ENCODE assay signal across 13 mouse cellular contexts in genomic region chr10:62306483-62306882, GRCm38 (mm10). TPM values are rescaled to one million over a fixed set of nuclear protein-coding genes. Genes with fewer than 3 reads are reported as not detected.
DNase-seq lines count a peak whose midpoint lies in the region; ATAC-seq and TF ChIP-seq lines count a peak whose summit lies in the region.
"Had no signal": no experiment of that assay in that cellular context is flagged by ENCODE, and none has a peak within 500 bp of the region (broad histone marks: within the 10 kb centered on the region; RNA-seq: fewer than 3 reads in every experiment).

No protein-coding gene starts in this region.

- peaks cover 20% of the 10 kb centered on the region for H3K36me3 ChIP-seq in kidney, embryonic 15.5 days
- H3K36me3 ChIP-seq in stomach, embryonic 15.5 days, result no peaks in the 10 kb centered on the region
- no peaks in the 10 kb centered on the region for H3K36me3 ChIP-seq in stomach, postnatal 0 days (ENCODE audit: control insufficient read depth, insufficient read depth, low read length)
- peaks cover 66% of the 10 kb centered on the region for H3K36me3 ChIP-seq in heart, postnatal 0 days (replicated peaks; ENCODE audit: control insufficient read depth, insufficient read depth, low read length)
- H3K36me3 ChIP-seq in hindbrain, embryonic 11.5 days (ENCODE audit: control insufficient read depth, insufficient read depth, low read length), result no peaks in the 10 kb centered on the region
- H3K36me3 ChIP-seq: lung, embryonic 15.5 days had no signal

- peaks cover 29% of the 10 kb centered on the region for H3K4me1 ChIP-seq in kidney, embryonic 15.5 days
- peaks cover 11% of the 10 kb centered on the region for H3K4me1 ChIP-seq in stomach, embryonic 15.5 days
- H3K4me1 ChIP-seq in stomach, postnatal 0 days (replicated peaks; ENCODE audit: control insufficient read depth, insufficient read depth), result no peaks in the 10 kb centered on the region
- 0 out of 2 replicates have a peak, but pooled peaks cover 1% of the 10 kb centered on the region for H3K4me1 ChIP-seq in heart, postnatal 0 days (ENCODE audit: control insufficient read depth, insufficient read depth)
- H3K4me1 ChIP-seq in hindbrain, embryonic 11.5 days (replicated peaks; ENCODE audit: control insufficient read depth, insufficient read depth, low read length), result no peaks in the 10 kb centered on the region

- WGBS in kidney, embryonic 15.5 days, result 50% methylated on average over 3 of the region's 3 CpGs
- 33% methylated on average over 3 of the region's 3 CpGs for WGBS in stomach, embryonic 15.5 days
- 34% methylated on average over 3 of the region's 3 CpGs for WGBS in stomach, postnatal 0 days
- WGBS in heart, postnatal 0 days, result 33% methylated on average over 3 of the region's 3 CpGs
- WGBS in hindbrain, embryonic 11.5 days, result 61% methylated on average over 3 of the region's 3 CpGs

- no peak overlapping the region for H3K9ac ChIP-seq in kidney, embryonic 15.5 days
- H3K9ac ChIP-seq in stomach, embryonic 15.5 days, result no peak overlapping the region
- H3K9ac ChIP-seq in stomach, postnatal 0 days (ENCODE audit: low read length), result no peak overlapping the region
- no peak overlapping the region for H3K9ac ChIP-seq in heart, postnatal 0 days (replicated peaks; ENCODE audit: low read depth, low read length)
- H3K9ac ChIP-seq in hindbrain, embryonic 11.5 days (ENCODE audit: low read depth, low read length), result no peak overlapping the region
- H3K9ac ChIP-seq: lung, embryonic 15.5 days had no signal

- no peak overlapping the region for H3K4me2 ChIP-seq in kidney, embryonic 15.5 days
- H3K4me2 ChIP-seq in stomach, embryonic 15.5 days, result no peak overlapping the region
- H3K4me2 ChIP-seq in stomach, postnatal 0 days (replicated peaks; ENCODE audit: low read depth), result no peak overlapping the region
- no peak overlapping the region for H3K4me2 ChIP-seq in heart, postnatal 0 days (ENCODE audit: low read depth, low read length)
- no peak overlapping the region for H3K4me2 ChIP-seq in hindbrain, embryonic 11.5 days (replicated peaks; ENCODE audit: low read depth, low read length)
- H3K4me2 ChIP-seq: lung, embryonic 15.5 days had no signal

- H3K27me3 ChIP-seq in kidney, embryonic 15.5 days, result no peaks in the 10 kb centered on the region
- H3K27me3 ChIP-seq in stomach, embryonic 15.5 days (replicated peaks), result no peaks in the 10 kb centered on the region
- no peaks in the 10 kb centered on the region for H3K27me3 ChIP-seq in stomach, postnatal 0 days (ENCODE audit: control insufficient read depth, insufficient read depth, low read length)
- no peaks in the 10 kb centered on the region for H3K27me3 ChIP-seq in heart, postnatal 0 days (ENCODE audit: control insufficient read depth, insufficient read depth, low read length)
- no peaks in the 10 kb centered on the region for H3K27me3 ChIP-seq in hindbrain, embryonic 11.5 days (ENCODE audit: control insufficient read depth, insufficient read depth, low read length)
- H3K27me3 ChIP-seq: CH12.LX; lung, embryonic 15.5 days had no signal

- no peak for TF ChIP-seq CTCF in stomach, postnatal 0 days (IDR thresholded peaks at IDR 0.05; ENCODE audit: low read depth)
- TF ChIP-seq CTCF in heart, postnatal 0 days (IDR thresholded peaks at IDR 0.05; ENCODE audit: low read depth), result no peak

- no peak for DNase-seq in kidney, postnatal 36 days
- DNase-seq in stomach, postnatal 0 days (ENCODE audit: low spot score), result no peak
- DNase-seq in heart, postnatal 0 days (ENCODE audit: low spot score), result no peak
- DNase-seq in cerebellum, postnatal 25 days, result no peak
- no peak for DNase-seq in hindbrain, embryonic 11.5 days (ENCODE audit: low spot score)
- DNase-seq: adrenal gland, postnatal 14 days; cerebellum, adult 11-12 months had no signal

- no peak for TF ChIP-seq EP300 in stomach, postnatal 0 days (optimal IDR thresholded peaks at IDR 0.05)
- TF ChIP-seq EP300 in heart, postnatal 0 days (IDR thresholded peaks at IDR 0.05; ENCODE audit: low read depth), result no peak

- peak overlapping the region; percentile 58; the same call in 1 of the 2 replicates for H3K27ac ChIP-seq in kidney, embryonic 15.5 days
- peak overlapping the region; percentile 18; the same call in 1 of the 2 replicates for H3K27ac ChIP-seq in stomach, embryonic 15.5 days
- H3K27ac ChIP-seq in stomach, postnatal 0 days (replicated peaks), result no peak overlapping the region
- 0 out of 2 replicates have a peak overlapping the region, but pooled peaks have one; percentile 3 for H3K27ac ChIP-seq in heart, postnatal 0 days (ENCODE audit: low read depth)
- H3K27ac ChIP-seq in hindbrain, embryonic 11.5 days (ENCODE audit: low read depth, low read length), result no peak overlapping the region
- H3K27ac ChIP-seq: lung, embryonic 15.5 days had no signal

- ATAC-seq in kidney, embryonic 15.5 days (replicated peaks; ENCODE audit: low FRiP score), result no peak
- peak; percentile 27; the same call in 1 of the 2 replicates for ATAC-seq in stomach, embryonic 15.5 days (ENCODE audit: insufficient read depth, low FRiP score, low read depth)
- ATAC-seq in stomach, postnatal 0 days (ENCODE audit: low FRiP score, low TSS enrichment), result no peak; the same call in 1 of the 2 replicates
- ATAC-seq in heart, postnatal 0 days (ENCODE audit: insufficient read depth, low read depth), result peak; percentile 53
- ATAC-seq in hindbrain, embryonic 11.5 days (ENCODE audit: low FRiP score), result no peak
- ATAC-seq: midbrain, embryonic 16.5 days had no signal

- H3K9me3 ChIP-seq in kidney, embryonic 15.5 days (replicated peaks), result no peaks in the 10 kb centered on the region
- no peaks in the 10 kb centered on the region for H3K9me3 ChIP-seq in stomach, embryonic 15.5 days
- H3K9me3 ChIP-seq in stomach, postnatal 0 days (ENCODE audit: control insufficient read depth, low read length), result no peaks in the 10 kb centered on the region
- H3K9me3 ChIP-seq in heart, postnatal 0 days (replicated peaks; ENCODE audit: control insufficient read depth, low read length), result no peaks in the 10 kb centered on the region
- no peaks in the 10 kb centered on the region for H3K9me3 ChIP-seq in hindbrain, embryonic 11.5 days (ENCODE audit: control insufficient read depth, low read length)
- H3K9me3 ChIP-seq: lung, embryonic 15.5 days had no signal

- H3K4me3 ChIP-seq in kidney, embryonic 15.5 days (replicated peaks), result no peak overlapping the region
- no peak overlapping the region for H3K4me3 ChIP-seq in stomach, embryonic 15.5 days (replicated peaks)
- H3K4me3 ChIP-seq in stomach, postnatal 0 days (ENCODE audit: low read depth, low read length), result no peak overlapping the region
- H3K4me3 ChIP-seq in heart, postnatal 0 days (ENCODE audit: low read depth, low read length), result no peak overlapping the region
- no peak overlapping the region for H3K4me3 ChIP-seq in hindbrain, embryonic 11.5 days (ENCODE audit: low read depth, low read length)
- H3K4me3 ChIP-seq: lung, embryonic 15.5 days had no signal

RNA-seq across cellular contexts. Expression of gene Tacr2, which starts 54.2 kb away (rescaled TPM):
- 0.06 TPM in 1 of 2 replicates, not detected in the other for polyA plus RNA-seq in kidney, embryonic 15.5 days (2015; fragmentation: Nextera tagmentation; extraction: Ambion mirVana)
- 0.62 and 0.64 TPM in 2 replicates for polyA plus RNA-seq in stomach, embryonic 15.5 days (2015; fragmentation: Nextera tagmentation; extraction: Ambion mirVana)
- polyA plus RNA-seq in stomach, postnatal 0 days (2015; fragmentation: Nextera tagmentation; extraction: Ambion mirVana), result 1.3 and 1.6 TPM in 2 replicates
- total RNA-seq in heart, postnatal 0 days (2014; rRNA removed; ENCODE audit: low replicate concordance), result 2.7 TPM in 1 of 2 replicates, not detected in the other
- not detected in 2 replicates for polyA plus RNA-seq in heart, postnatal 0 days (2015; fragmentation: Nextera tagmentation; extraction: Ambion mirVana)
- polyA plus RNA-seq in hindbrain, embryonic 11.5 days (2014; fragmentation: Nextera tagmentation; extraction: Ambion mirVana), result not detected in 2 replicates
- polyA plus RNA-seq: kidney, embryonic 14.5 days; midbrain, embryonic 16.5 days had no signal

Comparison
In these comparisons a context has a peak if more than half of its experiments do, and no peak if none do; other contexts are left out.
1. ATAC-seq: peak in stomach, embryonic 15.5 days (single experiment) and heart, postnatal 0 days (single experiment); none in kidney, embryonic 15.5 days (single experiment), stomach, postnatal 0 days (single experiment) and hindbrain, embryonic 11.5 days (single experiment).
2. H3K27ac ChIP-seq: peak in kidney, embryonic 15.5 days (single experiment), stomach, embryonic 15.5 days (single experiment) and heart, postnatal 0 days (single experiment); none in stomach, postnatal 0 days (single experiment) and hindbrain, embryonic 11.5 days (single experiment).